Mouse (Mus musculus) lung, embryonic 16.5 days (tissue): ENCODE data around the gene Gpx7. TPM values are rescaled to one million over a fixed set of nuclear protein-coding genes. Genes with fewer than 3 reads are reported as not detected.
A peak's percentile ranks its signal among the peaks of the same experiment; 100 is the strongest.

ENCODE experiments used
- ATAC-seq: fragments of 200-750 bp; cut with Nextera tagmentation; 2 replicates; pipeline ENCODE4 v1.8.0; 2017; ENCODE audit warnings: low read depth, mild to moderate bottlenecking, moderate library complexity
- H3K27ac ChIP-seq: fragments of 300-500 bp; sonication (generic); 2 replicates; pipeline ENCODE4 v1.5.1; 2014; ENCODE audit warnings: mild to moderate bottlenecking, control low read depth, low read length
- H3K27me3 ChIP-seq: fragments of 300-500 bp; sonication (generic); 2 replicates; pipeline ENCODE4 v1.6.1; 2014; ENCODE audit warnings: low read depth, low read length, mixed read lengths; ENCODE audit not compliant: control insufficient read depth, insufficient read depth
- H3K36me3 ChIP-seq: fragments of 300-500 bp; sonication (generic); 2 replicates; pipeline ENCODE4 v1.6.1; 2014; ENCODE audit warnings: low read length; ENCODE audit not compliant: control insufficient read depth, insufficient read depth
- H3K4me1 ChIP-seq: fragments of 300-500 bp; sonication (generic); replicated peaks from 2 replicates; pipeline ENCODE4 v1.6.1; 2014; ENCODE audit warnings: low read length, mixed read lengths; ENCODE audit not compliant: control insufficient read depth, insufficient read depth
- H3K4me2 ChIP-seq: fragments of 300-500 bp; sonication (generic); 2 replicates; pipeline ENCODE4 v1.6.1; 2014; ENCODE audit warnings: low read depth, low read length, control low read depth
- H3K4me3 ChIP-seq: fragments of 300-500 bp; sonication (generic); 2 replicates; pipeline ENCODE4 v1.5.1; 2014; ENCODE audit warnings: mild to moderate bottlenecking, low read length, control low read depth
- H3K9ac ChIP-seq: fragments of 300-500 bp; sonication (generic); 2 replicates; pipeline ENCODE4 v1.6.1; 2014; ENCODE audit warnings: low read length, control low read depth
- H3K9me3 ChIP-seq: fragments of 300-500 bp; sonication (generic); 2 replicates; pipeline ENCODE4 v1.6.1; 2016; ENCODE audit warnings: low read length; ENCODE audit not compliant: control insufficient read depth
- WGBS: fragments of 180-500 bp; shearing (Covaris S2); extraction: QIAGEN DNeasy Blood & Tissue Kit; methylation state at CpG from one replicate; pipeline ENCODE4 v1.1.7; 2014; 5-methylcytosine and 5-hydroxymethylcytosine counted together
- polyA plus RNA-seq: library from polyadenylated mRNA; unstranded; fragments of >200 nt; fragmentation: Nextera tagmentation; extraction: Ambion mirVana; gene quantifications from 2 replicates; pipeline ENCODE4 v1.2.1, GENCODE M21; 2015

Gpx7 gene
- polyA plus RNA-seq, 1 experiment from 2014 or later: 90.6 TPM

- Histone ChIP-seq H3K27me3 (no peaks in the 10 kb centered on the region), H3K9ac (no peak overlapping the region), H3K36me3 (no peaks in the 10 kb centered on the region), H3K27ac (no peak overlapping the region), H3K4me3 (no peak overlapping the region), H3K9me3 (no peaks in the 10 kb centered on the region), H3K4me2 (no peak overlapping the region), H3K4me1 (peaks cover 10% of the 10 kb centered on the region)
- ATAC-seq: no peak
- 28% methylated on average over 2 of the region's 2 CpGs for WGBS
Observed at GRCm38 (mm10) chr4:108431561-108431936, 24.8 kb upstream of the Gpx7 start.

DNA sequence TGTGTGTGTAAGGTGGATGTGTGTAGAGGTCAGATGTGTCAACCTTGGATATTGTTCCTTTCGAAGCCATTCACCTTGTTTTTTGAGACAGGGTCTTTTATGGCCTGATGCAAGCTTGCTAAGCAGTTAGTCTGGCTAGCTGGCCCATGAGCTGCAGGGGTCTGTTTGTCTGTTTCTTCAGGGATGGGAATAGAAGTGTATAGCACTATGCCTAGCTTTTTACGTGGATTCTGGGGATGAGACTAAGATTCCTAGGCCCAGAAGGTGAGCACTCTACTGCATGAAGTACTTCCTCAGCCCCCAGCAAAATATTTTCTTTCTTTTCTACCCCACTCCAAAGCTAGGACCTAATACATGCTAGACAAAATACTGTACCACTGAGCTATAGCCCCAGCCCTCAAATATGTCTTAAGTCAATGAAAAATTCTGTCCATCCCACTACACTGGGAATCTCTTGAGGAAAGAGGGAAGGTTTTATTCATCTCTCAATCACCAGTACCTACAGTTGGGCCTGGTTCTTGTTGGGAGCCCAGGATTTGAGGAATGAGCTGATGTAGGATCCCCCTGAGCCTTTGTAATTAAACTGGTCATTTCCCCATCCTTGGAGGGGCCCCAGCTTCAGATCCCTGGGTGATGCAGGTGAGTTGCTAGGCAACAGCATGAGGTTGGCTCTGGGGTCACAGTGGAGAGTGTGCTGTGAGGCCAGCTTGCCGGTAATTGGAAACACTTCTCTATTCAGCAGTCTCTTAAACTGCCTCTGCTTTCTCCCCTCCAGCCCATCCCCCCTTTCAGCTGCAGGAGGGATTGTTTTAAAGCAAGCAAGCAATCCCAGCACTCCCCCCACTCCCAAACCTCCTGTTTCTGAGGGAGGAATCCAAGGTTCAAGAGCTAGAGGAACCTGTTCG, 24.1 kb upstream of the Gpx7 start:
- H3K27ac ChIP-seq: no peak overlapping the region
- H3K4me2 ChIP-seq: no peak overlapping the region
- ATAC-seq: no peak
- no peaks in the 10 kb centered on the region for H3K27me3 ChIP-seq
- no peak overlapping the region for H3K4me3 ChIP-seq
- no peaks in the 10 kb centered on the region for H3K36me3 ChIP-seq
- H3K9me3 ChIP-seq: no peaks in the 10 kb centered on the region
- peaks cover 10% of the 10 kb centered on the region for H3K4me1 ChIP-seq
- no peak overlapping the region for H3K9ac ChIP-seq
- WGBS: 37% methylated on average over 4 of the region's 4 CpGs

GRCm38 (mm10) chr4:108428341-108428721, 21.6 kb upstream of the Gpx7 start:
- Histone ChIP-seq H3K4me3 (no peak overlapping the region), H3K36me3 (no peaks in the 10 kb centered on the region), H3K27ac (peak overlapping the region; percentile 45; the same call in 1 of the 2 replicates), H3K4me2 (no peak overlapping the region), H3K27me3 (no peaks in the 10 kb centered on the region), H3K9me3 (no peaks in the 10 kb centered on the region), H3K9ac (no peak overlapping the region), H3K4me1 (peaks cover 8% of the 10 kb centered on the region)
- no peak for ATAC-seq
- WGBS: 57% methylated on average over 6 of the region's 6 CpGs

GRCm38 (mm10) chr4:108427719-108428340, 21.1 kb upstream of the Gpx7 start:
- peak; percentile 93 for ATAC-seq
- 27% methylated on average over 11 of the region's 11 CpGs for WGBS

GRCm38 (mm10) chr4:108424587-108424986, 17.8 kb upstream of the Gpx7 start:
- no peak for ATAC-seq
- H3K9me3 ChIP-seq: no peaks in the 10 kb centered on the region
- H3K4me1 ChIP-seq: no peaks in the 10 kb centered on the region
- no peak overlapping the region for H3K27ac ChIP-seq
- 41% methylated on average over 2 of the region's 2 CpGs for WGBS
- no peak overlapping the region for H3K4me3 ChIP-seq
- no peak overlapping the region for H3K9ac ChIP-seq
- no peak overlapping the region for H3K4me2 ChIP-seq
- H3K36me3 ChIP-seq: no peaks in the 10 kb centered on the region
- no peaks in the 10 kb centered on the region for H3K27me3 ChIP-seq

More at GRCm38 (mm10) chr4:108427719-108428340, 21.1 kb upstream of the Gpx7 start:
- no peaks in the 10 kb centered on the region for H3K27me3 ChIP-seq
- no peak overlapping the region for H3K4me2 ChIP-seq
- H3K4me3 ChIP-seq: no peak overlapping the region
- H3K36me3 ChIP-seq: no peaks in the 10 kb centered on the region
- H3K9ac ChIP-seq: no peak overlapping the region
- peak overlapping the region; percentile 45; the same call in 1 of the 2 replicates for H3K27ac ChIP-seq
- H3K9me3 ChIP-seq: no peaks in the 10 kb centered on the region
- H3K4me1 ChIP-seq: peaks cover 6% of the 10 kb centered on the region

- no peak for ATAC-seq
- WGBS: 42% methylated on average over 8 of the region's 8 CpGs
- Histone ChIP-seq H3K4me2 (peak overlapping the region; percentile 18; the same call in 1 of the 2 replicates), H3K36me3 (0 out of 2 replicates have a peak, but pooled peaks cover 3% of the 10 kb centered on the region), H3K9ac (no peak overlapping the region), H3K9me3 (no peaks in the 10 kb centered on the region), H3K27ac (no peak overlapping the region), H3K27me3 (no peaks in the 10 kb centered on the region), H3K4me1 (peaks cover 11% of the 10 kb centered on the region), H3K4me3 (no peak overlapping the region)
Observed at GRCm38 (mm10) chr4:108407621-108408020, 860 bp upstream of the Gpx7 start.

DNA sequence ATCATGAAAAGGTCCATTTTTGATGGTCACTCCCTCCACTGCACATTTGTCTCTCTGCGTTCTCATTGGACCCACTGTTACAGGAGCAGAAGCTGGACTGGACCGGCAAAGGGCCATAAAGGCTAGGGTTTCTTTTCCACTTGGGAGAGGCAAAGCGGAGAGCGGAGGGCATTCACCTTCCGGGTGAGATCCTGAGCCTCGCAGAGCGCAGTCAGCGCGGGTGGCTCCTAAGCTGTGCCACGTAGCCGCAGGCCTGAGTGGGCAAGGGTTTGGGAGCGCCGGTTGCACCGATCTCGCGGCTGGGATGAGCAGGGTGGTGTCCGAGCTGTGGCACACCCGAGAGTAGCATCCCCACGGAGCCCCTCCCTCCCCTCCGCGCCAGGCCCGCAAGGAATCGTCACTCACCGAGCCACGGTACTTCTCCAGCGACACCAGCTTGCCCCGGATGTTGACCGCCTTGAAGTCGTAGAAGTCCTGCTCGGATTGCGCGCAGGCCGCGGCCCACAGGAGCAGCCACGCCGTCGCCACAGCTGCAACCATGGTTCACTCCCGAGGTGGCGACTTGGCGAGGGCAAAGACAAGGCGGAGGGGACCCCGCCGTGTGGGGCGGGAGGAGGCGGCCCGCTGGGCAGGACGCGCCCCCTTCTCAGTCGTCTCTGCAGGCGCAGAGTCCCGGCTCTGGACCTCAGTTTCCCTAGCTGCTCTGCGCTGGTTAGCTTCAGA, 462 bp downstream of the Gpx7 start:
- 1% methylated on average over 52 of the region's 52 CpGs for WGBS

DNA sequence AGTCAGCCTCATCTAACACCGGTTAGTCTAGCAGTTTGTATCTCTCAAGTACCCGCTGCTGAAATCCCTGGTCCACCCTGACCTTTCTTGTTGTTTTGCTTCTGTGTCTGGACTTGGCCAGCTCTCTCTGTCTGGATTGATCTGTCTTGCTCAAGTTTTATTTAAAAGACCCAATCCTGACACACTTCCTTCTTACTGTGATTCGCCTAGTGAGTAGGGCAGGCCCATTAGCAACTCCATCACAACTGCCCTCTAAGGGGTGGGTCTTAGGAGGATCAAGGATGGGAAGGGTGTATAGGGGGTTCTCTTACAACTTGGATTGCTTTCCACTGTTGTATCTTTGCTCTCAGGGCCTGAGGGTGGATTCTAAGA, 1.0 kb downstream of the Gpx7 start:
- WGBS: 46% methylated on average over 3 of the region's 3 CpGs
- Histone ChIP-seq H3K36me3 (peaks cover 3% of the 10 kb centered on the region; the same call in 1 of the 2 replicates), H3K4me3 (peak overlapping the region; percentile 56), H3K9me3 (no peaks in the 10 kb centered on the region), H3K4me2 (peak overlapping the region; percentile 65), H3K27me3 (no peaks in the 10 kb centered on the region), H3K27ac (peak overlapping the region; percentile 72), H3K4me1 (peaks cover 11% of the 10 kb centered on the region), H3K9ac (peak overlapping the region; percentile 81)
- peak; percentile 90 for ATAC-seq

More for the DNA sequence above, 462 bp downstream of the Gpx7 start:
- Histone ChIP-seq H3K4me1 (peaks cover 11% of the 10 kb centered on the region), H3K9me3 (no peaks in the 10 kb centered on the region), H3K4me2 (peak overlapping the region; percentile 65), H3K27me3 (no peaks in the 10 kb centered on the region), H3K36me3 (0 out of 2 replicates have a peak, but pooled peaks cover 3% of the 10 kb centered on the region), H3K4me3 (peak overlapping the region; percentile 56), H3K9ac (peak overlapping the region; percentile 81), H3K27ac (peak overlapping the region; percentile 72)
- peak; percentile 79 for ATAC-seq
